Mouse (Mus musculus) cerebellum, adult 11-12 months (tissue): Measurements from ENCODE around the gene Calr.

ENCODE experiments used
- DNase-seq: peaks from one replicate; pipeline ENCODE4 v3.0.0; 2022

Calr gene

DNA sequence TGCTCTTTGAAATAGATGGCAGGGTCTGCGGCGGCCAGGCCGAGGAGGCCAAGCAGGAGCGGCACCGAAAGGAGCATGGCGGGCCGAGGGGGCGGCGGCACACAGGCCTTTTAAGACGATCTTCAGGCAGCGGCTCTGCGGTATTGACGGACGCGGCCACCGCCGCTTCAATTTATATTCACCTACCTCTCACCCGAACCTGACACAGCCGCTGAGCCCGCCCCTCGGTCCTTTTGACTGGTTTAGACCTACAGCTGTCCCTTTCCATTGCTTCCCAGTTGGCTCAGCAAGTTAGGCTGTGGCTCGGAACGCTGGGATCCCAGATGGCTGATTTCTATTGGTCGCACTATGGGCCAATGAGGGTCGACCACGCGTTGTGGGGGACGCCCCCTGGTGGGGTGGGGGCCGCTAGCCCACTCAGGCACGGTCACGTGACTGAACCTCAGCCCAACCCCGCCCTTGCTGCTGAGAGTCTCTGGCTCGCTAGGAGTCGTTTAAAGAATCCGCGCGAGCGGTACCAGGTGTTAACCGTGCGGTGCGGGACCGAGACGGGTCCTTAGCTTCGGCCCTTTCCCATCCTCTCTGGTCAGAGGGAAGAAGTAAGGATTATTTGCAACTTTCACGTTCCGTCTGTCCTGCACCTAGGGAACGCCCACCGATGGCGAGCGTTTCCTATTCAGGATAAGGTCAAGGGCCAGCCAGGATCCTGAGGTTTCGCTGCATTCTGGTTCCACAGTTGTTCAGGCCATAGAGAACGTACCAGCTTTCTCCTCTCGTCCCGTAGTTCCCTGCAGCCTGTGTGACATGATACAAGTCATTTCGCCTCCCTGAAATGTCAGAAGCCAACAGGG is at the start of gene Calr:
TSS of gene Calr (minus strand) at position 213 of the 851 bp plus-strand sequence.
- peak; percentile 100 for DNase-seq

DNA sequence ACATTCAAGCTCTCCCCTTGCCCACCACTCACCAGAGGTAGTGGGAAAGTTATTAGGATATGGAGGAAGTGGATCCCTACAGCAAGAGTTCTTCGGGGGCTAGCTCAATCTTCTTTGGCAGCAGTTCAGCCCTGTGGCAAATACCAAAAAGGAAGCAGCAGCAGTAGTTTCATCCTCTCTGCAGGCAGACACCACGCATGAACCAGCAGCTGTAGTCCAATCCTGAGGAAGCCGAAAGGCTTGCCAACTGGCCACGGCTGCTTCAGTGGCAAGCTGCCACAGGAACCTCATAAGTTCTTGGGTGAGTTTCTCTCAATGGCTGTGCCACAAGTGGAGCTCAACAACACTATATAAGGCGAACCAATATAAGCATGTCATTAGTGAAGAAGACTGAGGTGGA is 49.2 kb upstream of the Calr start:
- no peak for DNase-seq

GRCm38 (mm10) chr8:84893709-84894134 is 47.0 kb upstream of the Calr start, which contains the start of gene Gcdh:
Gene Gcdh, minus strand, starts transcription at chr8:84893921.
- DNase-seq: peak; percentile 94

DNA sequence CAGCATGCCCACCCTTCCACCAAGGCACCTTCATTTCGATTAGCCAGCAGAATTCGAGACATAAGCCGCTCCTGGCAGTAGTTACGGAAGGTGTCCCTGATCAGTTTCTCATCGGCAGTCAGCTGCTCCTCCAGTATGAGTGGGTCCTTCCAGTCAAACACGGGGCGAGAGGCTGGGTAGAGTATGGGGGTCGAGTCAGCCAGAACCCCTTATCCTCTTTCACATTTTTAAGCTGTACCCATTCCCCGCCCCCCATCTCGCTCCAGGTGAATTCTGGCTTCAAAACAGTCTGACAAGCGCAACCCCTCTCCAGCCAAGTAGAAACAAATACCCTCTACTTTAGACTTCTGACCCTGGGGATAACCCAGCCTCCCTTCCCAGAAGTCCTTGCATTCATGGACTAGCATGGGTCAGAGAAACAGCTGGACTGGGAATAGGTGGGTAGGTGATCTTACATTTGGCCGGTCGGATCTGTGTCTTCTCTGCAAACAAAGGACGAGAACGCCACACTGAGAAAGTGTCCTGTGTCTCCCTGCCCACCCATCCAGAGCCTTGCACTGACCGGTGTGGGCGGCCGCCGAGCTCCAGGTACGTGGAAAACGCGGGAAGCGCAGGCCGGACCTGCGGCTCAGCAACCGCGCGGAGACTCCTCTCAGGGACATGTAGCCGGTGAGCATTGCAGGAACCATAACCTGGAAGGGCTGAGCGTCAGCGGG is 46.4 kb upstream of the Calr start:
- no peak for DNase-seq

- no peak for DNase-seq
These were observed 42.4 kb upstream of the Calr start for GRCm38 (mm10) chr8:84889141-84889540.

DNA sequence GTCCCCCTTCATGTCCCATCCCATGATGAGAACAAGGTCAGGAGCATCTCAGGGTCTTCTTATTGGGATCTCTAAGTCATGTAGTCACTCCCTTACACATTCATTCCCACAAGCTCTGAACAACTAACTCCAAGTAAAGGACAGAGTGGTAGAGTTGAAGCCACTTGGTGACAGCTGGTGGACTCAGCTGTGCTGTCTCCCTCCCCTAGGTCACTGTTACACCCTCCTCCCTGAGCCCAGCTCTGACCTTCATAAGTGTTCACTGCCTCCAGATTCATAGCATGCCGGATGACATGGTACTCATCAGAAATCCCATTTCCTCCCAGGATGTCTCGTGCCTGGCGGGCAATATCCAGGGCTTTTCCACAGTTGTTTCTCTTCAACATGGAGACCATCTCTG is 41.5 kb upstream of the Calr start:
- no peak for DNase-seq

DNA sequence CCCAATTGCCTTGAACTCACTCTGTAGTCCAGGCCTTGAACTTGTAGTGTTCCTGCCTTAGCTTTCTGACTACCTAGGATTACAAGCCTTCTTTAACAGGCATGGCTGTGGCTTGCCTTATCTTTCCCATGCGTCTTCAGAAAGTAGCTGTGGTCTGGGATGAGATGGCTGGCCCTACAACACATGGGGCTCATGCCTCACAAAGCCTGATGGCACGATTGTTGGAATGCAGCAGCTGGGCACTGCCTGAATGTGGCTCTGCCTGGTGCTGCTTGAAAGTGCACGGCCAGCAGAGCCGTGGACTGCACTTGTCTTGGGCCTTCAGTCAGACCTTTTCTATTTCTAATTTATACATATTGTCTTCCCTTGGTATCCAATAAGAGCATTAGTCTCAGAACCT is 38.0 kb upstream of the Calr start:
- DNase-seq: no peak

DNA sequence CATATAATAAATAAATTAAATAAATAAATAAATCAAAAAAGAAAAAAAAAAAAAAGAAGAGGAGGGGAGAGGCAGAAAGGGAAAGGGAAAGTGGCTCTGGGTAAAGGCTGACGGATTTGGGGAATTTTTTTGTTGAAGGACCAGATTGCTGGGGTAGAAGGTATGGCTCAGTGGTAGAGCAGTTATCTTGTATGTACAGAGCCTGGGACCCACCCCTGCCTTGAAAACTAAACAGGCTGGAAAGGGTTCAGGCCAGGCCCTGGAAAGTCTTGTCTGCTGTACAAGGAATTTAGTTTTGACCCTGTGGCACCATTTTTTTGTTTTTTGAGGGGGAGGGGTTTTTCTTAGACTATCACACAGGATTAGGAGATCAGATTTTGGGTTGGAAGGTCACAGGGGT is 32.2 kb upstream of the Calr start:
- DNase-seq: no peak

DNA sequence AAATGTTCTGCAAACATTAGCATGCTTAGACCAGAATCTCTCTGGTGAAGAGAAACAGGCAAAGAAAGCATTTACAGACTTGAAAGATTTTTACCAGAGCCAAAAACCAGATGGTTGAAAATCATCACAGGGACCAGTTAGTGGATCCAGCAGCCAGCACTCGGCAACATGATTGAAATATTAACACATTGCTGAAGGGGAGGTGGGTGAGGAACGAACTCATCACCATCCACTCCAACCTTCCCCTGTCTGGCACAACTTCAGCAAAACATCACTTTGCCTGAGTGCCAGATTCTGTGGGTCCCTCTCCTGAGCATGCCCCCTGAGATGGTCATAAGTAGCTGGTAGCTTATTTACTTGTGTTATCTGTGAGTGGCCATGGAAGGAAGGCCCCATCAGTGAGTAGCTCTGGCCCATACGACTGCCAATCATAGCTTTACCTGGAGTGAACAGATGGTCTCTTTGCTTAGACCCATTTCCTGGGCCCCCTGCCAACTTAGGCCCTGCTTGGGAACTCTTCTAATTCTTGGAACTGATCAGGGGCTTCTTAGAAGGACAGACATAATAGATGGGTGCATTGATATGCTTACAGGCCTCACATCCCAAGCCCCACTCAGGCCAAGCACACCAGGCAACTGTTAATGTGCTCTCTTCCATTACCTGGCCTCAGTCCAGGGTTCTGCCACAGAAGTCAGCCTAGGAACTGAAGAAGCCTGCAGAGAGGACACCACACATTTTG is 30.7 kb upstream of the Calr start:
- peak; percentile 80 for DNase-seq

- no peak for DNase-seq
These were observed 27.6 kb upstream of the Calr start for GRCm38 (mm10) chr8:84874339-84874738.

DNA sequence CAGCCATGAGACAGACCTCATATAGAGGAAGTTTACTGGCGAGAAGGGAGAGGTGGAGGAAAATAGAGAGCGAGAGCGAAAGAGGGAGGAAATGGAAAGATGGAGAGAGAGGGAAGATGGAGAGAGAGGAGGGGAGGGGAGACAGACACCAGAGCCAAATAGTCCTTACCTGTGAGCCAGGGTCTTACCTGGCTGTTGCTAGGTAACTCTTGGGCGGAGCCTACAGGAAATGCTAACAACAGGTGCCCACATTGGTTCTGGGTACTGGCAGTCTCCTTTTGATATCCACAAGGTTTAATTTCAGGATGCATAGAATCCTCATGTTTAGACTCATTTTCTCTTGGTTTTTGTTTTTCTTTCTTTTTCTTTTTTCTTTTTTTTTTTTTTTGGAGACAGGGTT is 26.3 kb upstream of the Calr start:
- DNase-seq: no peak

DNA sequence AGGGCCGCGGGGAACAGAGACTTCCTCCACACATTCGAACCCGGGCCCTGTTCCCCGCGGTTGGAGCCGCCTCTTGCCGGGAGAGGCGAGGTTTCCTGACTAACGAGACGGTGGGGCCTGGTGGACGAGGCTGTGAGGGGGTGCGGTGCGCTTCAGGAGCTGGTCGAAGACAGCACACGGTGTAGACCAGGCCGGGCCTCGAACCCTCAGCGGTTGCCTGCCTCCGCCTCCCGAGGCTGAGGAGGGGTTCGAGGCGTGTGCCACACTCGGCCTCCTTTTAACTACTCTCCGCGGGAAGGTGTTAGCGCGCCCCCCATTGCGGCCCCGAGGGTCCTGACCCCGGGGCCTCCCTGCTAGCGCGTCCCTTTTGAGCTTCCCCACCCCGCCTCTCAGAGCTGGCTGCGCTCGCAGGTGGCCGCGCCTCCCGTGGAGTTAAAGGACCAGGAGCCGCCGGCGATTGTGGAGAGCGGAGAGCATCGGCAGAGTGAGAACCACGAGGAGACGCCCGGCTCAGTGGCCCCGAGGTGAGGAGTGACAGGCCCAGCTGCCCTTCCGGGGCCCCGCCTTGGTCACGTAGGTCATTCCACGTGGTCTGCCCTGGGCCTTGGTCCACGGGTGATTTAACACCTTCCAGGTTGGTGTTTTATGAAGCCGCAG is 25.7 kb upstream of the Calr start:
- DNase-seq: no peak

- DNase-seq: peak; percentile 66
These were observed 24.9 kb upstream of the Calr start, which contains the start of gene Syce2 for GRCm38 (mm10) chr8:84871376-84872308. Gene Syce2, plus strand, starts transcription at chr8:84872111.

DNA sequence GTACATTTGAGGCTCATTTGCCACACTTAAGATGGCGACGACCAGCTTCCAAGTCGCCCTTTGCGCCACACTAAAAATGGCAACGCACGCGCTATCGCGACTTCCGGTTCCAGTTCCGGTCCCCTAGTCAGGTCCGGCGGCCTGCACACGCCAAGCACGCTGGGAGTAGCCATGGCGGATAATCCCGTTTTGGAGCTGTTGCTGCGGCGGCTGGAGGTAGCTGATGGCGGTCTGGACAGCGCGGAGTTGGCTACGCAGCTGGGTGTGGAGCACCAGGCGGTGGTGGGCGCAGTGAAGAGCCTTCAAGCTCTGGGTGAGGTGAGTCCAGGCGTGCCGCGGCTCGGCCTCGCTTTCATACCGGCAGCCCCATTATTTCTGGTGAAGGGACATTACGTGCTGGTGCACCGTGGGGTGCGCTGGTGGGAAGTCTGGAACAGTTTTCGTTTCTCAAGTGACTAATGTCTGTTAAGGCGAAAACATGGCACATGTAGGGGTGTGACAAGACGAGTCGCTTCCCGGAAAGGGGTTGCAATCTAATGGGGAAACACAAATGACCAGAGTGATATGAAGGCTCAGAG is 10.2 kb upstream of the Calr start, which contains the start of gene Farsa:
TSS of gene Farsa (plus strand) at position 126 of the 578 bp plus-strand sequence.
- peak; percentile 91 for DNase-seq

GRCm38 (mm10) chr8:84856434-84856833 is 9.7 kb upstream of the Calr start:
- DNase-seq: no peak

- peak; percentile 53 for DNase-seq
These were observed 1.1 kb upstream of the Calr start for GRCm38 (mm10) chr8:84847684-84848435.

- DNase-seq: peak; percentile 76
These were observed 526 bp downstream of the Calr start for GRCm38 (mm10) chr8:84846094-84846721.

DNA sequence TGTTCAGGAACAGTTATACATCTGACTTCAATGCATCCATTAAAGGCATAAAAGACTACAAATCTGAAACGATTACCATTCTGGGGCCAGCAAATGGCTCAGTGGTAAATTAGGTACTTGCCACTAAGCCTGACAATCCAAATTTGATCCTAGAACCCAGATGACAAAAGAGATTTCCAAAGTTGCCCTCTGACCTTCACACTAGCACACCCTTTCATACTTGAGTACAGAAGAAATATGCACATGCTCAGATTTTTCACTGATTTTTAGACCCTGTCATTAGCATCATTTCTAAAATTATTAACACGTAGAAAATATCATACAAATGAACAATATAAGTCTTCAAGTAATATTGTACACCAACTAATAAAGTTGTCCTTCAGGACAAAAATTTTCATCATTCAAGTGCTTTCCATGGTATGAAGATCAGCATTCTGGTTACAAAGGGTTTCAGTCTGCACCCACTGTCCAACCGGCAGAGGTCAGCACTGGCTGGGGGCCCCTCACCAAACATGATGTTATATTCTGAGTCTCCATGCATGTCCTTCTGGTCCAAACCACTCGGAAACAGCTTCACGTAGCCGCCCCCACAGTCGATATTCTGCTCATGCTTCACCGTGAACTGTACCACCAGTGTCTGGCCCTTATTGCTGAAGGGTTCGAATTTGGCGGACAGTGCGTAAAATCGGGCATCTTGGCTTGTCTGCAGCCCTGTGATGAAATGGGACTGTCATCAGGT is 1.2 kb downstream of the Calr start:
- DNase-seq: peak; percentile 63
